Mouse (Mus musculus) CD4-positive helper T cell, adult 2 months (primary cell): ENCODE measurements around the gene Ibsp.

Source experiments
- DNase-seq: peaks from one replicate; pipeline ENCODE4 v3.0.0-alpha.2; 2012; ENCODE audit warnings: low read depth, missing footprints, low spot score

Gene Ibsp

GRCm38 (mm10) chr5:104298994-104299393, at the start of gene Ibsp:
Gene Ibsp (plus strand): TSS chr5:104299171.
- no peak for DNase-seq

DNA sequence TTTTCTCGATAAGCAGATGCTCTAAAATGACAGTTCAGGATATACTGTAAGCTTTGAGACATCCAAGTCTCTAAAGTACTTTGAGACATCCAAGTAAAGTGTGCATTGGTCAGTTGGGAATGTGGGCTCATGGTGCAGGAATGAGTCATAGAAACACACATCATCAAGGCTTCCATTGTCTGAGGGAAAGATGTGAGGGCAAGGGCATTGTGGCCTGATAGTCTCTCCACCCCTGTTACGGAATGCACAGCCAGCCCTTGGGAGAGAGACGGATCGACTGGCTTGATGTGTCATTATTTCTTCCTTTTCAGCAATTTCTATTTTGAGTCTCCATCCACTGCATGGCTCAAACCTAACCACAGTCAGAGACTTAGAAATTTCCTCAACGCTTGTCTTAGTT, 47.2 kb upstream of the Ibsp start:
- DNase-seq = no peak

DNA sequence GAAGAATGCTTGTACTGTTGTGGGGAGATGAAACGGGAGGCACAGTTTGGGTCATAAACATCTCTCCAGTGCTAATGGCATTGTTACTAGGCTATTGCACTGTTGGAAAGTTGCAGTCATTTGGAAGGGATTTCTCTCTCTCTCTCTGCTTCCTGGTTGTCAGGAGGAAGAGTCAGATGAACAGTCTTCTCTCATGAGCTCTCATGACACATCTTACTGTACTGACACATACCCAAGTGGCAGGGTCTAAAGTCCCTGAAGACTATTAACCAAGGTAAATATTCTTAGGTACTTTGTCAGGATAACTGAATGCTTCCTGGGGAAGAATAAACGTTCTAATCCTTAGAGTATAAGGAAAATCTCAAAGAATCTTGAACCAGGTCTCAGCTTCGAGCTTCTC, 42.4 kb upstream of the Ibsp start:
- DNase-seq = no peak

- no peak for DNase-seq
Observed at GRCm38 (mm10) chr5:104261908-104262461, 37.0 kb upstream of the Ibsp start.

DNA sequence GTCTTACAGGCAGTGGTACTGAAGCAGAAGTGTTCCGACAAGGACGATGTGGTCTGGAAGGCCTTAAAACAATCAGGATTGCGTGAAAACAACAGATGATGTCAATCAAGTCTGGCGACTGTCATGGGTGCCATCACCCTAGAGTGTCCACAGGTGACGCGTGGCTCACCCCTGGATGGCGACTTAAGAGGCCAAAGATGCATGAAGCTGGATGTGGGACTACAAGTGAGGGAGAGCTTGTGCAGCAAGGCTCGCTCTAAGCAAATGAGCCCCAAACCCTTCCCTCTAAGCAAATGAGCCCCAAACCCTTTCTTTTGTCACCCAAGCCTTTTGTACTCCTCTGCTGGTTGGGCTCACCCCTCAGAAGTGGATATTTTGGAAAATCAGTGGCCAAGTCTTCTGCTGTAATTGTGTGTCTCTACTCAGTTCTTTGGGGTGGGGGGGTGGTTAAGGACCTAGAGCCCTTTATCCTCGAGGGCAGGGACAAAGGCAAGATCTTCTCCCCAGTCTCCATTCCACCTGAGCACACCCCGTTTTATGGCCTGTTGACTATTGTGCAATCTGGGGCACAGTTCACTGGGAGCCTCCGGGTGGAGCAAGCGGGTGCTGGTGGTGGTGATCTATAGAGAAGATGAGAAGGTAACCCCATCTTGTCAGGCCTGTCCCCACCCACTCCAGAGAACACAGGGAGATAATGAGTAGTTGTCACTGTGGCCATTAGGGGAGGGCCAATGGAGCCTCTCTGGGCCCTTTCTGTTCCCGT, 35.8 kb upstream of the Ibsp start:
- DNase-seq = no peak

GRCm38 (mm10) chr5:104294201-104294600, 4.8 kb upstream of the Ibsp start:
- no peak for DNase-seq

- DNase-seq = no peak
Observed at GRCm38 (mm10) chr5:104314073-104314472, 15.1 kb downstream of the Ibsp start.

DNA sequence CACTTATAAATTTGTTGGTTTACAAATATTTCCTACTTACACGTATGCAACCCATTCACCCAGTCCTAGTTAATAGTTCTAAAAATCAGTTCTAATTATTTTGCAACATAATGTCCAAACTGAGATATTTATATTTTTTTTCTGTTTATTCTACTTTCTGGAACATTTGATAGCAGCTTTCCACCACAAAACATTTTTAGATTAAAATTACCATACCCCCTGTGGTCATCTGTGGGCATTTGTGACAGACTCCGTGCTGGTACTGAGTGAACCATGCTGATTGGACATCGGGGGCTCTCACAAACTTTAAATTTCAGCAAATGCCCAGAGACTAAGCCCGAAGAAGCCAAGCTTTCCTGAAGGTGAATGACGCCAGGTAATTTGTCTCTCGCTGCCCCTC, 26.1 kb downstream of the Ibsp start, which contains the start of gene Mepe:
Mepe (plus strand) TSS at position 301 of the 400 bp plus-strand sequence.
- DNase-seq = no peak

DNA sequence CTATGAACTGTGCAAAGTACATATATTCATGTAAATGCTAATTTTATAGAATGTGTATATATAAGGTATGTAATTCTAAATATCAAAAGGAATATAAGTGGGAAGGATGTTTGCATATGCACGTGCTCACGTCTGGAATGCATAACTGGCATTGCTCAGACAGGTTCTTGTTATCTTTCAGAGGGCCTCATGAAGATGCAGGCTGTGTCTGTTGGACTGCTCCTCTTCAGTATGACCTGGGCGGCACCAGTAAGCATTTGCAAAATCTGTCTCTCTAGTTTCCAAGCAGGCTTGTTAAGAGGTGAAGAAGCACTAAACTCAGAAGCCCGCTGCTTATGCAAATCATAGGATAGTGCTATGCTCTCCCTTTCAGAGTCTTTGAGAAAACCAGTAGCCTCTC, 27.9 kb downstream of the Ibsp start:
- DNase-seq = no peak

- DNase-seq = no peak
Observed at GRCm38 (mm10) chr5:104327389-104327788, 28.4 kb downstream of the Ibsp start.

GRCm38 (mm10) chr5:104327876-104328275, 28.9 kb downstream of the Ibsp start:
- DNase-seq = no peak

- DNase-seq = no peak
Observed at GRCm38 (mm10) chr5:104328317-104328850, 29.4 kb downstream of the Ibsp start.

DNA sequence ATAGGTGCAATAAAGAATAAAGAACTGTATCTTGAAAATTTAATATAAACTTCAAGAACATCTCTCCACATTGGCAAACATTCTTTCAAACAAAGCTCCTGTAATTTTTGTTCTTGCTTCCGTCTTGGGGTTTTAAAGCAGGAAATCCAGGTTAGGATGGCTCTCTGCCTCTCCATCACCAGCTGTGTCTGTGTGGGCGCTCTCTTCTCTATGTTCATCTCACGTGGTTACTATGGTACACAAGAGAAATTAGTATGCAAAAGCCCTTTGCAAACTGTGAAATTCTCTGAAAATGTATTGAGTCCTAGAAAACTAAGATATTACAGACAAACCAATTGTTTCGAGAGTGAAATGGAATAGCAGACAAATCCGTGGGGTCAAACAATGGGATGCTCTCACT, 30.4 kb downstream of the Ibsp start:
- DNase-seq = no peak

DNA sequence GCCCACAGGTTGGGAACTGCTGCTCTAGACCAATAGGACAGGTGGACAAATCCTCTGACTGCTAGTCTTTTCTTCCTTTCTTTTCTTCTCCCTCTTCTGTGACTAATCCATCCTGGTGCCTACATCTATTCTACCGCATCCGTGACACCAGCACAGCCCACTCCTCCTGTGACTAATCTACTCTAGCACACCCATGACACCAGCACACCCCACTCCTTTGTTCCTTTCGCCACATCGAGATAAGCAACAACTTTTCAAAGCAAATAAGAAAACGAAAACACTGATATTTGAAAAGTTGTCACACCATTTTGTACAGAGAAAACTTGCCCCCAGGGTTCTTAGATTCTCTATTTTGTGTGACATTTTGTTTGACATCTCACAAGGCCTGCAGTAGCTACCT, 31.1 kb downstream of the Ibsp start:
- DNase-seq = no peak

GRCm38 (mm10) chr5:104332296-104332695, 33.3 kb downstream of the Ibsp start:
- no peak for DNase-seq

- no peak for DNase-seq
Observed at GRCm38 (mm10) chr5:104333231-104333640, 34.3 kb downstream of the Ibsp start.

- DNase-seq = no peak
Observed at GRCm38 (mm10) chr5:104333643-104334042, 34.7 kb downstream of the Ibsp start.

DNA sequence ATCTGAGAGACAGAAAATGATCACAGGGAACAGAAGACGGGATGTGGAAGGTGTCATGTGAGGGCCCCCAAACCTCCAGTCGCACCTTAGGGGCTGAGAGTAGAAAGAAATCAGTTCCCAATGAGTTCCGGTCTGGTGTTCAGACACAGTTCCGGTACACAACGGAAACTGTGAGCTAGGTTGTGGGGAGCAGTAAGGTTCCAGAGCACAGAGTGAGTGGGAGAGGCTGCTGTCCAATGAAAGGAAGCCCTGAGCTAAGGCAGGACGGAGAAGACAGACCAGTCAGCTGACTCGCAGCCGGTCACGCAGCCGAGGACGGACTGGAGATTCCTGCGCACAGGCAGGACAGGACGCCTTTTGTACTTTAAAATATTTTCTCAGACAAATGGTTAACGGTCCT, 35.5 kb downstream of the Ibsp start:
- DNase-seq = no peak

- no peak for DNase-seq
Observed at GRCm38 (mm10) chr5:104335962-104336361, 37.0 kb downstream of the Ibsp start.

GRCm38 (mm10) chr5:104337491-104337890, 38.5 kb downstream of the Ibsp start:
- DNase-seq = no peak

DNA sequence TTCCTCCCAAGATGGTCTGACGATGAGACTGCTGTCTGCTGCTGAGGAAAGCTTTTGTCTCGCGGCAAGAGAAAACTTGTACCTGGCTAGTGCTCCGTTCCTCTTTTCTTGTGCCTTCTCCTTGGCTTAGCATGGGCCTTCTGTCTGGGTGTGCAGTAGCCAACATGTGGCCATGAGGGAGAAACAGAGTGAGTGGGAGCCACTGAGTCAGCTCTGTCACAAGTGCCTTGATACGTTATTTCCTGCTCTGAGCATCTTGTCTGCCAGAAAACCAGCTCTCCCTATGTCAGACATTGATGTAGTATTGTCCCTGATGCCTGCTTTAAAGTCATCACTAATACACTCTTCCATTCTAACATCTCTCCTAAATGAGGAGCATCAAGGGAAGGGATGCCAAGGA, 40.0 kb downstream of the Ibsp start:
- DNase-seq = no peak

GRCm38 (mm10) chr5:104339706-104340512, 40.9 kb downstream of the Ibsp start:
- DNase-seq = no peak
